Mouse (Mus musculus) spleen, postnatal 36 days (tissue): Measurements from ENCODE around the gene Il3ra.

Source experiments
- DNase-seq, 2 experiments: peaks; one replicate each; pipeline ENCODE4 v3.0.0; 2022; ENCODE audit warnings: low spot score in 2 of 2, mixed read lengths in 1 of 2

Il3ra gene

DNA sequence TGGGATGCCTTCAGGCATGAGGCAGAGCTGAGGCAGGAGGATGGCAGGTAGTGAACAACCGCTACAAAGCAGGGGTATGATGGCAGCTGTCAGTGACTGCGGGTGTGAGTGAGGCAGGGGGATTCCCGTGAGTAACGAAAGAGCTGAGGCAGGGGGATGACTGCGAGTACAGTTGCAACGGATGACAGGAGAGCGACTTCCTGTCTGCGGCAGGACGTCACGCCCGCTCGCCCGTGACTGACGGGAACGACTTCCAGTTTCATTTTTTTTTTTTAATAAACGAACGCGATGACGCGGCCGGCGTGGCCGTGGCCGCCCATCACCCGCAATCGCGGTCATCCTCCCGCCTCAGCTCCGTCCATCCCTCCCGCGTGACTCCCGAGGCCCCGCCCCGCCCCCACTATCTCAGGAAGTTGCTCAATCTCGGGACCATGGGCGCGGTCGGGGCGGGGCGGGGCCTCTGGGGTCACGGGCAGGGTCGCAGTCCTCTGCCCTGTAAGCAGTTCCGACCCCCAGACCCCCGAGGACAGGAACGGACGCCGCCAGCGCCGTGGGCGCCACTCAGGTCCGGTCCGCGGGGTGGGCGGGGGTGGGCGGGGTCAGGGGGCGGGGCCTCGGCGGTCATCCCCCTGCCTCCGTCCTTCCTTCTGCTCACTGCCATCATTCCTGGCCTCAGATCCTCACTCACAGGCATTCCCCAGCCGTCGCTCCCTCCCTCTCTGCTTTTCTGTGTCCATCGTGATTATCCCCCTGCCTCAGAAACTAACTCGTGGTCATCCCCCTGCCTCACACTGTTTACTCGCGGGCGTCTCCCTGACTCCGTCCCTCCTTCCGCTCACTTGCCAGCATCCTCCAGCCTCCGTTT lies at the start of gene Il3ra:
Il3ra (plus strand) TSS at position 328 of the 865 bp plus-strand sequence.
- peak; percentile 80 for DNase-seq

DNA sequence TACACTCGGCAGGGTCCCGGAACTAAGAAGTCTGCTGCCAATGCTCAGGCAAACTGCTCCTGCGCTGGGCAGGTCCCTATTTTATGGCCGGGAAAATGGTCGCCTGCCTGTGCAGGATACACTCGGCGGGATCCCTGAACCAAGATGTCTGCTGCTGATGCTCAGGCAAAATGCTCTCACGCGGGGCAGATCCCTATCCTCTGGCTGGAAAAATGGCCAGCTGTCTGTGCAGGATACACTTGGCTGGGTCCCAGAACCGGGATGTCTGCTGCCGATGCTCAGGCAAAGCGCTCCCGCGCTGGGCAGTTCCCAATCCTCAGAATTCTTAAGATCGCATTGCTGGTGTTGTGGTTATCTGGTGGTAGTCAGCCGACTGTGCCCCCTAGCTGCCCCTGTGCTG lies 37.1 kb upstream of the Il3ra start:
- no peak for DNase-seq

DNA sequence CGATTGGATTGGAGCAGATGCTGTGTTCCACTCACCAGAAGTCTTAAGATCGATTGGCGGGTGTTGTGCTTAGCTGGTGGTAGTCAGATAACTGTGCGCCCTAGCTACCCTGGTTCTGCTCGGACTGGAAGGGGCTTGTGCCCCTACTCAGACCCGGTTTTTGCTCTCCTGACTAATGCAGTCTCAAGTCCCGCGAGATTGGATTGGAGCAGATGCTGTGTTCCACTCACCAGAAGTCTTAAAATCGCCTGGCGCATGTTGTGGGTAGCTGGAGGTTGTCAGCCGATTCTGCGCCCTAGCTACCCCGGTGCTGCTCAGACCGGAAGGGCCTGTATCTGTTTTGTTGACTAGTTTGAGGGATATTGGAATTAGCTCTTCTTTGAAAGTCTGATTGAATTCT lies 36.7 kb upstream of the Il3ra start:
- DNase-seq: no peak

DNA sequence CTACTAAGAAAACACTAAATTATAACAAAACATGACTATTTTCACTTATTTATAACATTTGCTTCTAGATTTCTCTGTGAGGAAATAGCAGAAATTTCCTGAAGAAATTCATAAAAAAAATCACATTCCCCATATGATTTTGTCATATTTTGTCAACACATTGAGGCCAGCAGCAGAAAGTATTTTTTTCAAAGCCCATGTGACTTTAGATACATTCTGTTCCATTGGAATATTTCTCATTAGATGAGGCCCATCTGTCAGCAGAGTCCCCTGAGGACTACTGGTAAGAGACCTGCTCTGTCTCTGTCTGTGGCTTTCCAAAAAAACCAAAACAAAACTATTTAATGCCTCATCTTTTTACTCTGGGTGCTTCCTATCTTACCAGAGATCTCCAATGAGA lies 23.5 kb upstream of the Il3ra start, which contains the start of gene Olfr31:
Olfr31 (plus strand) TSS at position 301 of the 400 bp plus-strand sequence.
- DNase-seq: no peak

DNA sequence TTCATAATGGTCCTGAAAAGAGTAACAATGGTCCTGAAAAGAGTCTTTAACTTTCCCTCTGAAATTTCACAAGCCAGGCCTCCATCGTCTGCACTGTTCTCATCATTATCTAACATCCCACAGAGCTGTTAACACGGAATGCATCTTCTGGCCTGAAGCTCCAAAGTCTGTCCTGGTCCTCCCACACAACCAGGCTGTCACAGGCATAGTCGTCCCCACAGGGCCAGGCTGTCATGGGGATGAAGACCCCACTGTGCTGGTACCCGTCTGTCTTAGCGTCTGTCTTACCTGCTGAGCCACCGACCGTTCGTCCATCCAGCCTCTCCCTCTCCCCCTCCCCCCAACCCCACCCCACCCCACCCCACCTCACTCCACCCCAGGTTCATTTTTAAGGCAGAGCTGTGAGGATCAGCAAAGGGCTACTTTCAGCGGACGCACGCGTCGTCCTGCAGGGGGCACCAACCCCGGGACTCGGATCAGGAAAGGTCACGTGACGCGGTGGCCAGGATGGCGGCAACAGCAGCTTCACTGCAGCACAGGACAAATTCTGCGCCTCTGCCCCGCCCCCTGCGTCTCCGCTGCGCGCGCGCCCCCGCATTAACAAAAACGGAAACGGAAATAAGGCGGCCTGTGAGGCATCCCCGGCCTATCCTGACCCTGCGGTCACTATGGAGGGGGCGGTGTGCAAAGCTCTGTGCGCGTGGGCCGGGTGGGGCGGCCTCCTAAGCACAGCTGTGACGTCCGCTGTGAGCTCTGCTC lies 783 bp upstream of the Il3ra start:
- DNase-seq: peak; percentile 93 to 94

DNA sequence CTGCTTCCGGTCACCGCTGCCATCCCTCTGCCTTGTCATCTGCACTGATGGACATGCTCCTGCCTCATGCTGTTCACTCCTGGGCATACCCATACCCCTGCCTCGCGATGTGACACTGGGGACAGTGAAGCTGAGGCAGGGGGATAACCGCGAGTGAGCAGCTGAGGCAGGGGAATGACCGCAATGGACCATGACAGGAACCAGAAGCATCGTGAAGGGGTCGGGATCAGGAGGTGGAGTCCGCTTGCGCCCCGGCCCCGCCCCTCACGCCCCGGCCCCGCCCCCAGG lies 682 bp downstream of the Il3ra start:
- DNase-seq: no peak

DNA sequence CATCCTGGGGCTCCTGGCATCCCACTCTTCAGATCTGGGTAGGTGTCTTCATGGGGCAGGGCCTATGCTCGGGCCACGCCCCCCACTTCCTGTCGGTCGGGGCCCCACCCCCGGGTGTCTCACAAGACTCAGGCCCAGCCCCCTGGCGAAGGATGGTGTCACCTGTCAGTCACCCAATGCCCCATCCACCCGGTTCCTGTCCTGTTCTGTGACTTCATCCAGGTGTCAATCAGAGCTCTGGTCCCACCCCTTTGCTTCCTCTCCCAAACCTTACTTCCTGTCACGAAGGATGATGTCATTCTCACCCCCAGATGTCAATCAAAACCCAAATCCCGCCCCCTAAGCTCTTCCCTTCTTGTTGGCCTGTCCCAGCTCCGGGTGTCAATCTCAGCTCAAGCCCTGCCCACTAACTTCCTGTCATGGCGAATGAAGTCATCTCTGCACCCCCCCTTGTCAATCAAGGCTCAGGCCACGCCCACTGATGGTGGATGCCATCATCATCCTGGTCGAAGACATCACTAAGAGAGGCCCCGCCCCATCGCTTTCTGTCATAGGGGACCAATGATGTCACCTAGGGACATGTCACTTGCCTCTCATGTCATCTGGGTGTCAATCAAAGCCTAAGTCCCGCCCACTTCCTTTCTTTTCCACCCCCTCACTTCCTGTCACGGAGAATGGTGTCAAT lies 1.2 kb downstream of the Il3ra start:
- peak; percentile 10 to 36 for DNase-seq

DNA sequence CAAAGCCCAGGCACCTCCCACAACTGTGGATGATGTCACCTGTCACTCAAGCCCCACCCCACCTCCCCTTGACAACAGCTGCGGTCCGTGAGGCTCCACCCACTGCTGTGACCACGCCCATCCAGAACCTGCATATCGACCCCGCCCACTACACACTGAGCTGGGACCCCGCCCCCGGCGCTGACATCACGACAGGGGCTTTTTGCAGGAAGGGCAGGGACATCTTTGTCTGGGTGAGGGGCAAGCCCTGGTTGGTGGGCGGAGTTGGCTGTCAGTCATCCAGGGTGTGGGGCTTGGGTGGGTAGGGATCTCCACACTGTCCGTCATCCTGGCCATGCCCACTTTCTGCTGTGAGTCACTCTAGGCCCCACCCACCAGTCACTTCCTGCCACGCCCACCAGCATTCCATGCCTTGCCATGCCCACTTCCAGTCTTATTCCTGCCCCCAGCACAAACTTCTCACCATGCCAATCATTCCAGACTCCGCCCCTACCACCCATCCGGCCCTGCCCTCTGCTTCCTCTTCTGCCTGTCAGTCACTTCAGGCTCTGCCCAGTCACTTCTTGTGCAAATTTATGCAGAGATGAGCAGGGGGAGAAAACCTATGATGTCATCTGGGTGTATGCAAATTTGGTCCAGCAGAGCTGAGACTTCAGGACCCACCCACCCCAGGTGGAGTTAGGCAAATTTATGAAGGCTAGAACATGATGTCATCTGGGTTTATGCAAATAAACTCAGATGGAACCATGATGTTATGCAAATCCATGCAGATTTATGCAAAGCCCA lies 2.0 kb downstream of the Il3ra start:
- DNase-seq: peak; percentile 9 to 24

DNA sequence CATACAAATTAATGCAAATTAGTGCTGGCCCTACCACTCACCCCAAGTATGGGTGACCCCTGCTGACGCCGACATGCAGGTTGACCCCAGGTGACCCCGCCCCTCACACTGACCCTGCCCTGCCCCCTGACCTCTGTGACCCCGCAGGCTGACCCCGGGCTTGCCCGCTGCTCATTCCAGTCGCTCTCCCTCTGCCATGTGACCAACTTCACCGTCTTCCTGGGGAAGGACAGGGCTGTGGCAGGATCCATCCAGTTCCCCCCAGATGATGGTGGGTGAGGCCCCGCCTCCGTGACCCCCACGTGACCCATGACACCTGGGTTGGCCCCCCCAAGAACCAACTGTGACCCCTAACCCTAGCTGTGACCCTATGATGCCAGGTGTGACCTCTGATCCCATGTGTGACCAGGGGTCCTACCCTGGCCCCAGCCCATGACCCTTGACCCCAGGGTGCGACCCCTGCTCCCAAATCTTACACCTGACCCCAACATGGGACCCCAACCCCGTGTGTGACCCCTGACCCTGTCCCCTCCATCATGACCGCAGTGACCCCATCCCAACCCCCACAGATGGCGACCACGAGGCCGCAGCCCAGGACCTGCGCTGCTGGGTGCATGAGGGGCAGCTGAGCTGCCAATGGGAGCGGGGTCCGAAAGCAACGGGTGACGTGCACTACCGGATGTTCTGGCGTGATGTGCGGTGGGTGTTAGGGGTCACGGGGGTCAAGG lies 2.8 kb downstream of the Il3ra start:
- peak in 1 of 2 experiments; percentile 4 for DNase-seq

DNA sequence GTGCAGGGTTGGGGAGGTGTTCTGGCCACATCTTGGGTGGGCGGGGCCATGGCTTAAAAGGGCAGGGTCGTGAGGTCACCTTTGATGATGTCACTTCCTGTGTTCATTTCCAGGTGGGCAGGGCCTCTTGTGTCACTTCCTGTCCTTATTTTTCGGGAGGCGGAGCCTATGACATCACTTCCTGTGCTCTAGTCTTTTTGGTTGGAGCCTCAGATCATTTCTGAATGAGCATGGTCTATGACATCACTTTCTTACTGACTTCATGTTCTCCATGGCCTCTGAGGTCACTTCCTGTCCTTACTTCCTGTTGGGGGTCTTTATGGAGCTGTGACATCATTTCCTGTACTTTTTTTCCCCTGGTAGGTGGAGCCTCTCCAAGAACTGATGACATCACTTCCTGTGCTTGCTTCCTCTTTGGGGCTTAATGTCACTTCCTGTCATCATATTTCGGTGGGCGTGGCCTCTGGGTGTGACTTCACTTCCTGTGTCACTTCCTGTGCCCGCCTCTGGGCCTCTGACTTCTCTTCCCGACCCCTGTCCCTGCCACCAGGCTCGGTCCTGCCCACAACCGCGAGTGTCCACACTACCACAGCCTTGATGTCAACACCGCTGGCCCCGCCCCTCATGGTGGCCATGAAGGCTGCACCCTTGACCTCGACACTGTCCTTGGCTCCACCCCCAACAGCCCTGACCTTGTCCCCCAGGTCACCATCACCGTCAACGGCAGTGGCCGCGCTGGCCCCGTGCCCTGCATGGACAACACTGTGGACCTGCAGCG lies 3.6 kb downstream of the Il3ra start:
- DNase-seq: peak in 1 of 2 experiments; percentile 13

DNA sequence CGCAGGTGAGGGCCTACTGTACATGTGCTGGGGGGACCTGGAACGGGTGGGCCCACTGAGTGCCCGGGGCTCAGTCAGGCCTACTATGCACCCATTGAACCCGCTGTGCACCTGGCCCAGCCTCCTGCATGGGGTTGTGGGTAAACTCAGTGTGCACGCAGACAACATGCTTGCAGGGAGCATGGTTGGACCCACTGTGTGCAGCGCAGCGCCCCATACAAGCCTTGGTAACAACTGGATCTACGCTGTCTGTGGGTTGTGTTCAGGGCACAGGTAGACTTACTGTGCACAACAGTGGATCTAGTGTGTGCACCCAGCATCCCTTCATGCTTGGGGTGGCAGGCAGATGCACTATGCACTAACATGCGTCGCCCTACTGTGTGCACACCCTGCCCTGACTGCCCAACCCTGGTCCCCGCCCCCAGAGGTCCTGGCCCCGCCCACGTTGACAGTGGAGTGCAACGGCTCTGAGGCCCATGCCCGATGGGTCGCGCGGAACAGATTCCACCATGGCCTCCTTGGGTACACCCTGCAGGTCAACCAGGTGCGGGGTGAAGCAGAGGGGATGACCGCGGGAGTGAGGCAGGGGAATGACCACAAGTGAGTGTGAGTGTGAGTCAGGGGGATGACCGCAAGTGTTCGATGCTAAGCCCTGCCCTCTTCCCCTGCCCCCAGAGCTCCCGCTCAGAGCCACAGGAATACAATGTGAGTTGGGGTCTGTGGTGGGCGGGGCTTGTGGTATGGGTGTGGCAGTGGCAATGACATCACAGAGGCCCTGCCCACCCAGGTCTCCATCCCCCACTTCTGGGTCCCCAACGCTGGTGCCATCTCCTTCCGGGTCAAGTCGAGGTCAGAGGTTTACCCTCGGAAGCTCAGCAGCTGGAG lies 4.4 kb downstream of the Il3ra start:
- peak in 1 of 2 experiments; percentile 11 for DNase-seq

DNA sequence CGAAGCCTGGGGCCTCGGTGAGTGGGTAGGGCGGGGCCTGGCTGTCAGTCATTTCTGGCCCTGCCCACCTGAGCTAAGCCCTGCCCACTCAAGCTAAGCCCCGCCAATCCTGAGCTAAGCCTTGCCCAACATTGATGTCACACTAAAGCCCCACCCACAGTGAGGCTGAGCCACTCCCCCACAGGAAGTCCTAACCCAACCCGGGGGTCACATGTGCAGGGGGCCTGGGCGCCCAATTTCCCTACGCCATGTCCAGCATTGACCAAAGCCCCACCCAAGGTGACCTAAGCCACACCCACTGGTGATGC lies 5.0 kb downstream of the Il3ra start:
- no peak for DNase-seq

DNA sequence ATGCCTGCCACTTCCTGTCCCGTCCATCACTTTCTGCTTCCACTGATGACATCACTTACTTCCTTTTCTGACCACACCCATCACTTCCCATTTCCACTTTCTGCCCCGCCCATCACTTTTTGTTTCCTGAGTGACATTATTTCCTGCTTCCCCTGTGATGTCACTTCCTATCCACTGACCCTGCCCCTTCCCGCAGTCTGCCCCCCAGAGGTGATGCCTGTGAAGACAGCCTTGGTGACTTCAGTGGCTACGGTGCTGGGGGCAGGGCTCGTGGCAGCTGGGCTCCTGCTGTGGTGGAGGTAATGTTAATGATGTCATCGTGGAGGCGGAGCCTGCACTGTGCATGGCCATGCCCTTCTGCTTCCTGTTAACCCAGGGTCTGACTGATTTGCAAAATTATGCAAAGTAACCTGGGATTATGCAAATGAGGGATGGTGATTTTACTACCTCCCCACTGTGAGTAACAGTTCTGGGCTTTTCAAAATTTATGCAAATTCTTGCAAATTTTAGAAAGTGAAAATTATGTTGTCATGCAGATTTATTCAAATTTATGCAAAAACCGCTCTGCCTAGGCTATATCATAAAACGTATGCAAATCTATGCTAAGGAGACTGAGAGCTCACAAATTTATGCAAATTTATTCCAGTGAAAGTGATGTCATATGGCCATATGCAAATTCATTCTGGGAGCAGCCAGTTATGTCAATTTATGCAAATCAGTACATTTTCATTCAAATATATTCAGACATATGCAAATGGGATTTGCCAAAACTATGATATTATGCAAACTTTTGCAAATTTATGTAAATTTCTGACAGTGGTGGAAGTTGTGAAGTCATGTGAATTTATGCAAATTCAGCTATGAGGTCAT lies 5.9 kb downstream of the Il3ra start:
- no peak for DNase-seq

DNA sequence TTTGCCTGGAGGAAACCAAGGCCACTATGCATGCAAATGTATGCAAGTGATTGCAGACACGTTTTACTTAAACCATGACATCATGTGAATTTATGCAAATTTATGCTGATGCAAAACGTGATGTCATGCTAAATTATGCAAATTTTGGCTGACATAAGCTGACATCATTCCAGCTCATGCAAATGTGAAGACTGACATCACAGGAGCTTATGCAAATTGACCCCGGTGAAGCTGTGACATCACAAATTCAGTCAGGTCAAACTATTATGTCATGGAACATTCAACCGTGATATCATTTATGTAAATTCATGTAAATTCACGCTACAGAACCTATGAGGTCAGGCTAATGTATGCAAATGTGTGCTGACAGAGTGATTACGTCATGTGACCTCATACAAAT lies 6.5 kb downstream of the Il3ra start:
- DNase-seq: no peak

DNA sequence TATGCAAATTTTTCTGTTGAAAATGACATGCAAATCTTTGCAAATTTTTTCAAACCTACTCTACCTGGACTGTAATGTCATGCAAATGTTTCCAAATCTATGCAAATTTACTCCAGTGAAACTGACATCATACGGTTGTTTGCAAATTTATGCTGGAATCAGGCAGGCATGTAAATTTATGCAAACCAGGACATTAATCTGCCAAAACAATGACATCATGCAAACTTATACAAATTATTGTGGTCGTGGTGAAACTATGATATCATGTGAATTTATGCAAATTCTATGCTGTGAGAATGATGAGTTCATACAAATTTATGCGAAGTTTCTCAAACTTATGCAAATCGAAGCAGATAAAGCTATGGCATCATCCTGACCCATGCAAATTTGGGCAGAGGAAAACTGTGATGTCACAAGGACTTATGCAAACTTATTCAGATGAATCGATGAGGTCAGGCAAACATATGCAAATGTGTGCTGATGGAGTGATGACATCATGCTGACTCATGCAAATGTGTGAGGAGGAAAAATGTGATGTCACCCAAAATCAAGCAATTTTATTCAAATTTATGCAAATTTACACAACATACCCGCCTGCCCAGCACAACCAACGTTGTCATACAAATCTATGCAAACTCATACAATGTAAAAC lies 7.1 kb downstream of the Il3ra start:
- no peak for DNase-seq

DNA sequence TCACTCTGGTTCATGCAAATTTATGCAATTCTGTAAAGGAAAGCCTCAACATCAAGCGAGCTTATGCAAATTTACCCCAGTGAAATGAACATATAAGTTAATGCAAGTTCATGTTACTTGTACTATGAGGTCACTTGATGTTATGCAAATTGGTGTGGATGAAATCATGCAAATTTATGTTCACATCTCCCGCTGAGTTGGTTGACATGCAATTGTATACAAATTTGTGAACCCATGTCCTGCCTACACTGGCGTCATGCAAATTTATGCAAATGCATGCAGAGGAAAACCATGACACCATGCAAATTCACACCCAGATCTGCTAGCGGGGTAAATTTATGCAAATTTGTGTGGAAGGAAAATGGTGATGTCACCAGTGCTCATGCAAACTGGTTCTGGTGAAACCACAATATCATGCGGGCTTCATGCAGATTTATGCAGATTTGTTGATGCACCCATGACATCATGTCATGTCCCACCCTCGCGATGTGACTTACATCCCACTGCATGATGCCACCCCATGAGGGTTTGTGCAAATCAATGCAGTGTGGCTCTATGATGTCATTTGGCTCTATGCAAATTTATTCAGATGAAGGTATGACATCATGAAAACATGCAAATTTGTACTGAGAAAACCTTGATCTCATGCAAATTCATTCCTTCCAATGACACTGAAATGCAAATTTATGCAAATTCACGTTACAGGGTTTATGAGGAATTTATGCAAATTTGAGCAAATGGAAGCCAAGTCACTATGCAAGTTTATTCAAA lies 7.8 kb downstream of the Il3ra start:
- no peak for DNase-seq
